Mouse (Mus musculus) megakaryocyte, embryonic 14.5 days (primary cell): ENCODE results near the gene Mrpl38. TPM values are rescaled to one million over a fixed set of nuclear protein-coding genes. Genes with fewer than 3 reads are reported as not detected.

Source experiments
- H3K27me3 ChIP-seq: replicated peaks from 2 replicates; pipeline ENCODE3; 2012; ENCODE audit warnings: inconsistent platforms
- H3K36me3 ChIP-seq: replicated peaks from 2 replicates; pipeline ENCODE3; 2012; ENCODE audit warnings: low read length, inconsistent platforms, mixed read lengths
- H3K4me1 ChIP-seq: 2 replicates; pipeline ENCODE4 v1.6.1; 2012; ENCODE audit warnings: inconsistent platforms
- H3K4me3 ChIP-seq: replicated peaks from 2 replicates; pipeline ENCODE3; 2012; ENCODE audit warnings: moderate library complexity, mild to moderate bottlenecking, inconsistent platforms
- H3K9me3 ChIP-seq: 2 replicates; pipeline ENCODE4 v1.6.1; 2012; ENCODE audit warnings: inconsistent platforms
- FLI1 ChIP-seq: IDR thresholded peaks from 2 replicates; pipeline ENCODE4 v1.6.1; 2012; ENCODE audit warnings: low read length, inconsistent platforms, mixed read lengths
- GATA1 ChIP-seq: IDR thresholded peaks from 3 replicates; pipeline ENCODE4 v1.6.1; 2012; ENCODE audit warnings: mixed read lengths, low read length, inconsistent platforms, borderline replicate concordance
- polyA plus RNA-seq: library from polyadenylated mRNA; stranded (reverse); fragments of >175 nt; gene quantifications from 2 replicates; pipeline ENCODE4 v1.2.3, GENCODE M21; 2012; ENCODE audit warnings: low replicate concordance; ENCODE audit not compliant: insufficient read depth

The Mrpl38 gene
- polyA plus RNA-seq, 1 experiment: 80.4 TPM

DNA sequence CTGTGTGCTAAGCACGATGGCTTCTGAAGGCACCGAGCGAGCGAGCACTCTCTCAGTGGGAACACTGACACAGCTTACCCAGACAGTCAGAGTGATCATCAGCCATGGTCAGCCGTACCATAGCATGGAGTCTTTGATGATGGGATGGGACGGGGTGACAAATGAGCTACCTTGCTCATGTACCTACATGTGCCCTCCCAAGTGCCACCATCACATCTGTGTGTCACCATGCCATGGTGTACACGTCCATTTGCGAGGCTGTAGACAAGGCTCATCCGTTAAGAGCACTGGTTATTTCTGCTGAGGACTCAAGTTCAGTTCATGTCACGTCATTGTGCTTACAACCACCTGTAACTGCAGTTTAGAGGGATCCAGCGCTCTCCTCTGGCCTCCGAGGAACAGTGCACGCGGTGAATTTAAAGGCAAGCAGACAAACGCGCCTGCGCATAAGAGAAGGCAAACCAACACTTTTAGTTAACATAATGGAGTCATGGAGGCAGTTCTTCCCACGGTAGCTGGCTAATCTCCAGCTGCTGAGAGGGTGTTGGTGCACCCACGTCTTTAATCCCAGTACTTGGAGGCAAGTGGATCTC, 27.0 kb downstream of the Mrpl38 start:
- H3K27me3 ChIP-seq: peaks cover 21% of the 10 kb centered on the region
- H3K4me3 ChIP-seq: peak overlapping the region; percentile 82
- peaks cover 38% of the 10 kb centered on the region for H3K36me3 ChIP-seq
- no peak for TF ChIP-seq GATA1
- TF ChIP-seq FLI1: no peak
- no peaks in the 10 kb centered on the region for H3K9me3 ChIP-seq
- H3K4me1 ChIP-seq: peaks cover 70% of the 10 kb centered on the region

DNA sequence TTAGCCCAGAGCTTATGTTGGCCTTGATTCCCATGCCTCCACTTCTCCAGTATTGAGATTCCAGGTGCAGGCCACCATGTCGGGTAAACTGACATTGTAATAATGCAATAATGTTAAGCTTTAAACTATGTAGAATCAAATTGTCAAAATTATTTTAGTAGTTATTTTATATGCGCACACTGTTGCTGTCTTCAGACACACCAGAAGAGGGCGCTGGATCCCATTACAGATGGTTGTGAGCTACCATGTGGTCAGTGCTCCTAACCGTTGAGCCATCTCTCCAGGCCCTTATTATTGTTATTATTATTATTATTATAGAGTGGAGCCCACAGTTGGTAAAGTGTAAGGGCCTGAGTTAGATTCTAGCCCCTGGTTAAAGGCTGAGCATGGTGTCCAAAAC, 27.6 kb downstream of the Mrpl38 start:
- Histone ChIP-seq H3K4me1 (peaks cover 74% of the 10 kb centered on the region), H3K9me3 (no peaks in the 10 kb centered on the region), H3K36me3 (peaks cover 41% of the 10 kb centered on the region), H3K4me3 (peak overlapping the region; percentile 95), H3K27me3 (peaks cover 21% of the 10 kb centered on the region)
- TF ChIP-seq FLI1 (no peak), GATA1 (no peak)

DNA sequence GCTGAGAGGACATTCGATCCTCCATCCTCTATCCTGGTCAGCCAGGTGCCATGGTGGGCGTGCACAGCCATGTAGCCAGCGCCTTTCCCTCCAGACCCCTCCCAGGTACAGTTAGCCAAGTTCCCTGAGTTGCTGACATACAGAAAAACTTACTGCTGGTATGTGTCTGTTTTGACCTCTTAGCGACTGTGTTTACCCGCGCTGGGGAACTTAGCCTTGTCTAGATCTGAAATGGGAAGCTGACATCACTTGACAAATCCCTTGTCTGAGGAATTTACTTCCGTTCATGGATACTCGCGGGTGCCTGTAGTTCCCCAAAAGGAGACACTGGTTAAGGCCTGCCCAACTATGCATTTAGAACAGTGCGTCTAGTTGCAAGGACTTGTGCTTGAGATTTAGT, 28.1 kb downstream of the Mrpl38 start:
- H3K36me3 ChIP-seq: peaks cover 46% of the 10 kb centered on the region
- H3K4me3 ChIP-seq: peak overlapping the region; percentile 95
- no peaks in the 10 kb centered on the region for H3K9me3 ChIP-seq
- H3K4me1 ChIP-seq: peaks cover 79% of the 10 kb centered on the region
- peaks cover 21% of the 10 kb centered on the region for H3K27me3 ChIP-seq
- TF ChIP-seq FLI1 (no peak), GATA1 (no peak)

DNA sequence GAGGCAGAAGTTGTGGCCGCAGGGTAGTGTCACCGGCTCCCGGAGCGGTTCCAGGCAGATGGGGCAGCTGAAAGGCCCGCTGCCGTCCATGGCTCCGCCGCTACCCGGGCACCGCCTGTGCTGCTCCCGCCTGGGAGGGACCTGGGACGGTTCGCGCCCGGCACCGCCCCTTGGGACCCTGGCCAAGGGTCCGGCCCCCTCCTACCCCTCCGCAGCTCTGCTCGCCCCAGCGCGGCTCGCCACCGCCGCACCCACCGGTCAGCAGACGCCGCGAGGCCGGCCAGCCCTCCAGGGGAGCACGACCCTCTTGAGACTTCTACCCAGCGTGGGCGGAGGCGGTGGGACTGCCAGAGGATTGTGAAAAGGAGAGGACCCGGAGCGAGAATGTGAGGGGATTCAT, 28.5 kb downstream of the Mrpl38 start:
- peaks cover 48% of the 10 kb centered on the region for H3K36me3 ChIP-seq
- H3K4me1 ChIP-seq: peaks cover 83% of the 10 kb centered on the region
- H3K9me3 ChIP-seq: no peaks in the 10 kb centered on the region
- no peak for TF ChIP-seq FLI1
- no peak for TF ChIP-seq GATA1
- peaks cover 21% of the 10 kb centered on the region for H3K27me3 ChIP-seq
- peak overlapping the region; percentile 95 for H3K4me3 ChIP-seq

DNA sequence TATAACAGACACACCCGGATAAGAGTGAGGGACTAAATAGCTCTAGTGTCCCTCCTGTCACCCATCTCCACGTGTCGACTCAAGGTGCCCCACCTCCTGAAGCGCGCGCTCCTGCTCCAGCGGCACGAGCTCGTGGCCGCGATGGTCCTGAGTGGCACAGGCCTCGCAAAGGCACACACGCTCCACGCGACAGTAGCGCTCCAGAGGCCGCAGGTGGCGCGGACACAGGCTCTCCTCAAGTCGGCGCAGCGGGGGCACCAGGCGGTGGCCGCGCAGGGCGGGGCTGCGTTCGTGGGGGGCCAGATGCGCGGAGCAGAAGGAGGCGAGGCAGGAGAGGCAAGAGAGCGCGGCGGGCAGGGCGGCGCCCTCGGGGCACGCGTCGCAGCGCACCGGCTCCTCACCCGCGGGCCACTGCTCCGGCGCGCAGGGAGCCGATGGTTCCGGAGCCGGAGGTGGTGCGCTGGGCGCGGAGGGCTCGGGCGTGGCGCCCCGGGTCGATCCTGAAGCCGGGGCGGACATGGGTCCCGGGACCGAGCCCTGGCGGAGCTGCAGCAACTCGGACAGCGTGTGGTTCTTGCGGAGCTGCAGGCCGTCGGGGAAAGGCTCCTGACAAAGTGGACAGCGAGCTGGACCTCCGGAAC, 29.1 kb downstream of the Mrpl38 start:
- Histone ChIP-seq H3K4me3 (peak overlapping the region; percentile 95), H3K36me3 (peaks cover 48% of the 10 kb centered on the region), H3K4me1 (peaks cover 89% of the 10 kb centered on the region), H3K9me3 (no peaks in the 10 kb centered on the region), H3K27me3 (peaks cover 21% of the 10 kb centered on the region)
- no peak for TF ChIP-seq GATA1
- no peak for TF ChIP-seq FLI1

DNA sequence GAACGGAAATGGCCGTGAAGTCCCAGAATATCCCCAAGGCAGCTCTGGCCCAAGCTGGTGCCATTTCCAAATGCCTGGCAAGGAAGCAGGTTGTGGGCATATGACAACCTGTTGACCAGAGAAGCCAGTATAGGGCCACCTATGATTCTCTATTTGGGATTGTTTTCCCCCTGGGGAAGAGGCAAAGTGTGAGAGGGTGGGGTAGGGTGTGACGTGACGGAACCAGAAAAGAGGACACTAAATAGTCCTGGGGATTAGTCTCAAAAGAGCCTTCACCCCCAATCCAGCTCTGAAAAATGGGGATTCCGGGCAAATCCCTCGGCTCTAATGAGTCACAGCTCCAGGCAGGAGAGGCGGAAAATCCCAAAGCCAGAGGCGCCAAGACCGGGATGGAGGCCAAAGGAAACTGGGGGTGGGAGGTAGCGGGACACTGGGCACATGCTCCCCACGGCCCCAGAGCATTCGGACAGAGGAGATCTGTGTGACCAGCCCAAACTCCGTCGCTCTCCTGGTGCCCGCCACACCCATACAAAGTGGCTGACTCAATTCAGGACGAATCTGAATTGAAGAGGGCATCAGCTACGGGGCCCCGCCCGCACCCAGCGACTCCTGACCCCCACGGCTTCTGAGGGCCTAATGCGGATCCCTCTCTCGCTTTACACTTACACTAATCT, 30.1 kb downstream of the Mrpl38 start:
- peak overlapping the region; percentile 95 for H3K4me3 ChIP-seq
- peaks cover 21% of the 10 kb centered on the region for H3K27me3 ChIP-seq
- H3K4me1 ChIP-seq: peaks cover 93% of the 10 kb centered on the region

DNA sequence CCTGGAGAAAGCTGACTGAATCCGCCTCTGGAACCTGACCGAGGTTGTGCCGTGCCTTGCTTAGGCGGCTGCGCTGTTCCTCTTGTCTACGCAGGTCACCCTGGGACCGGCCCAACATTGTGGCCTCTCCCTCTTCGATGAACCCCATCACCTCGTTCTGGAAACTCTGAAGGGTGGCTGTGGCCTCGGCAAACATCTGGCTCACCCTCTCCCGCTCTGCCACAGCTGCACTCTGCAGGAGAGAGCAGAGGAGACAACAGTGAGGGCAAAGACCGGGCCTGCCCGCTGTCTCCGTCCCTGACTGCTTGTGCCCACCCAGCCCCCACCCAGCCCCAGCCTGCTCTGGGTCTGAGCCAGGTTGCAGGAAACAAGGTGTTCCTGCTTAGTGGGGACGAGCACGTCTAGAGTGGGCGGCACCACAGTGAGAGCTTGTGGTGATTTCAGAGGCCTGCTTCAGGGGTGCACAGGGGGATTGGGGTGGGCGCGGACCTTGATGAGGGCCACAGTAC, 30.8 kb downstream of the Mrpl38 start:
- H3K36me3 ChIP-seq: peaks cover 42% of the 10 kb centered on the region
- TF ChIP-seq GATA1: no peak
- no peak for TF ChIP-seq FLI1
- H3K9me3 ChIP-seq: no peaks in the 10 kb centered on the region
- peaks cover 21% of the 10 kb centered on the region for H3K27me3 ChIP-seq
- peaks cover 96% of the 10 kb centered on the region for H3K4me1 ChIP-seq
- H3K4me3 ChIP-seq: peak overlapping the region; percentile 46

More for the DNA sequence above, 30.1 kb downstream of the Mrpl38 start:
- Histone ChIP-seq H3K9me3 (no peaks in the 10 kb centered on the region), H3K36me3 (peaks cover 42% of the 10 kb centered on the region)
- TF ChIP-seq FLI1 (no peak), GATA1 (no peak)

DNA sequence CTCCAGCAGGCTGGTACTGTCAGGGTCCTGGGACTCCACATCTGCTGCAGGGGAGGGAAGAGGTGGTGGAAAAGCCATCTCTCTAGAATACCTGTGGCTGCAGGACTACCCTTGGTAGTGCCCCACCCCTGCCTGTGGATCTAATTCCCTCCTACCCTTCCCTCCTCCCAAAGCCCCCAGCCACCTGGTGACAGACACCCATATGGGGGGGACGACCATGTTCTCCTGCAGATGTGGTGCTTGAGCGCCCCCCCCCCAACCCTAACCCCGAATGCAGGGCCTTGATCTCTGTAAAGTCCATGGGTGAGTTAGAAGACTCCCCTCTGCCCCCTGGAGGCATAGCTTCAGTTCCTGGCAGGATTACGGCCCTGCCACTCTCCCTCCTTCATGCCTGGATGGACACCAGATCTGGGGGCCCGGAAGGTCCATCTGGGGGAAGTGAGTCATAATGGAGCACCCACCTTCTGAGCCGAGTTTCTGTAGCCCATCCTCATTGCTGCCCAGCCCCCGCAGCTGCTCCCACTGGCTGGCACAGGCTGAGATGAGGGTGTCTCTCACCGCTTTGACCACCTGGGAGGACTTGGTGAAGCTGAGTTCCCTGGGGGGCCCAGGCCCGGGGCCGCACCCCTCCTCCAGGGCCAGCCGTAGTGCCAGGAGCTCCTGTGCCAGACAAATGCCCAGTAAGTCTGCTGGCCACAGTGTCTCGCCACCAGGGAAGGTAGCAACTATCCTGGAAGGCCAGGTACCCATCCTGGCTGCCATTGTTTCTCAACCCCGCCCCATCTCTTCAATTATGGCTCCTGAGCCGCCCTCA, 31.5 kb downstream of the Mrpl38 start:
- Histone ChIP-seq H3K4me1 (peaks cover 97% of the 10 kb centered on the region), H3K9me3 (no peaks in the 10 kb centered on the region)

DNA sequence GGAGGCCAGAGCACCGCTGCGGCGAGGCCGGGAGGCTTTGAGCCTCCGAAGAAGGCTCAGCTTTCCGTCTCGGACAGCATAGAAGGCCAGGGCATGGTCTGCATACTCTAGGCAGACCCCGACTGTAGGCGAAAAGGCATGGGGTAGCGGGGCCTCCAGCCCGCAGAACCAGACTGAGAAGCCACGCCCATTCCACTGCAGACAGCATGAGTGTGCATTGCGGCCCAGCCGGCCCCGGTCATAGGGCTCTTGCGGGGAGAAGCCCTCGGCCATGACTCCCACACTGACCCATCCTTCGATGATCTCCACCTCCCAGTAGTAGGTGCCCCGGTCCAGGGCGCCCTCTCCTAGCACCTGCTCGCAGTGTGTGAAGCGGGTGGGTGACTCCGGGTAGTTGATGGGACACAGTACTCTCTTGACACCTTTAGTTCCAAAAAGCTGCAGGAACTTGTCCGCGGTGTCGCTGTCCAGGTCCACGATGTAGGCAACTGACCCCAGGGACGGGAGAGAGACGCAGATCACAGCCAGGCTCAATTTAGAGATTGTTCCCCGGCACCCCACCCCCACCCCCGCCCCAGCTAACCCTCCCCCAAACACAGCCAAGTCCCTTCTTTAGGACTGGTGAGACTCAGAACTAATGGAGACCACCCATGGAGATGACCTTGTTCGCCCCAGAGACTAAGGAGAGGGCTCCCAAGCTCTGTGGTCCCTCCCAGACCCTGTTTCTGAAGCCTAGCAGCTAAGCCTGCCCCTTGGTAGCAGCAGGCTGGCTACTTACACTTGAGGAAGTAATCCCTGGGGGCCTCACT, 32.3 kb downstream of the Mrpl38 start:
- TF ChIP-seq GATA1: no peak
- no peak for TF ChIP-seq FLI1
- Histone ChIP-seq H3K27me3 (peaks cover 21% of the 10 kb centered on the region), H3K9me3 (no peaks in the 10 kb centered on the region), H3K4me1 (peaks cover 97% of the 10 kb centered on the region), H3K4me3 (no peak overlapping the region), H3K36me3 (peaks cover 33% of the 10 kb centered on the region)

More for the DNA sequence above, 31.5 kb downstream of the Mrpl38 start:
- no peak for TF ChIP-seq FLI1
- TF ChIP-seq GATA1: no peak
- Histone ChIP-seq H3K27me3 (peaks cover 21% of the 10 kb centered on the region), H3K36me3 (peaks cover 42% of the 10 kb centered on the region), H3K4me3 (peak overlapping the region; percentile 38)
